Mouse (Mus musculus): ENCODE measurements at regions not wholly inside any gene's neighbourhood (a gene's known extent, or its start where the extent isn't known, plus 50 kb on each side); places are given as distances from the start of the nearest gene placed in this dataset.

DNA sequence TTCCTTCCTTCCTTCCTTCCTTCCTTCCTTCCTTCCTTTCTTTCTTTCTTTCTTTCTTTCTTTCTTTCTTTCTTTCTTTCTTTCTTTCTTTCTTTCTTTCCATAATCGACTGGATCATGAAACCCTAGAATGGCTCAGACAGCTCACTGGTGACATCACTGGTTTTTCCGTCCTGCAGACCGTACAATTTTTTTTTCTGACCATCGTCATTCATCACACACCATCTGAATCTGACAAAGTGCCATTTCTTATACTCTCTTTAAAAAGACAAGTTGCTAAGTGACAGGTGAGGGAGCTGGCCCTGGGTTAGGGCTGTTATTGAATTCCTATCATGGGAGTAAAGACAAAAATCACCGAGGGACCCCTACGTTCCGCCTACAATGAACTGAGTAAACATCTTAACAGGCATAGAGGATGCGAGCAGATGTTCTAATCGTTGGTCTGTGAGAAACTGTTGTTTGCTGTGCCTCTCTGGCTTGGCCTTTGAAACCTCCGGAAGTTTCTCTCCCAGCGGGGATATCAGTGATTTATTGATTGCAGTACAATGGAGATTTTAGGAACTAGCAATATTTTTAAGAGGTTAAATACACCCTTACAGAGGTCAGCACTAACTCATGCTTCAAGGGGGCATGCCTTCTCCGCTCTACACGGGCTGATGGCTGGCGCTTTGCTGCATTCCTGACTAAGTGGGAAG is 192.6 kb upstream of the Gm5148 start:
- TF ChIP-seq POLR2A (IDR thresholded peaks at IDR 0.05; ENCODE audit: low read depth, low read length) (no peak), CTCF (IDR thresholded peaks at IDR 0.05; ENCODE audit: extremely low read depth, insufficient read length, insufficient replicate concordance, low read depth, low read length) (no peak)
